Mouse (Mus musculus): ENCODE results near the gene Olfr457. TPM values are rescaled to one million over a fixed set of nuclear protein-coding genes. Genes with fewer than 3 reads are reported as not detected.

Olfr457 gene
- total and polyA plus RNA-seq, 2 experiments from 2014 or later = not detected

- H3K9ac ChIP-seq = no peak overlapping the region
- no peaks in the 10 kb centered on the region for H3K9me3 ChIP-seq (ENCODE audit: low read length)
- no peaks in the 10 kb centered on the region for H3K36me3 ChIP-seq (ENCODE audit: insufficient read depth)
- DNase-seq = no peak
- H3K4me3 ChIP-seq (ENCODE audit: low read depth, low read length) = no peak overlapping the region
- WGBS = 92% methylated on average over 4 of the region's 4 CpGs
- no peaks in the 10 kb centered on the region for H3K4me1 ChIP-seq (ENCODE audit: insufficient read depth)
- no peak for TF ChIP-seq CTCF (IDR thresholded peaks at IDR 0.05; ENCODE audit: low read depth)
- H3K27me3 ChIP-seq (ENCODE audit: insufficient read depth, low read length) = no peaks in the 10 kb centered on the region
- no peak overlapping the region for H3K4me2 ChIP-seq (ENCODE audit: low read depth)
- no peak overlapping the region for H3K27ac ChIP-seq (ENCODE audit: low read depth, low read length)
- ATAC-seq = no peak
These were observed 5.6 kb downstream of the Olfr457 start for GRCm38 (mm10) chr6:42470542-42470941.

GRCm38 (mm10) chr6:42465096-42465495, 11.0 kb downstream of the Olfr457 start, which contains the start of gene Olfr458:
Gene Olfr458 (minus strand): TSS chr6:42465196.
- no peaks in the 10 kb centered on the region for H3K36me3 ChIP-seq (ENCODE audit: insufficient read depth)
- no peaks in the 10 kb centered on the region for H3K9me3 ChIP-seq (ENCODE audit: low read length)
- ATAC-seq = no peak
- WGBS = 78% methylated on average over 1 of the region's 1 CpGs
- no peaks in the 10 kb centered on the region for H3K4me1 ChIP-seq (ENCODE audit: insufficient read depth)
- no peak within 1 kb of the TSS for H3K4me3 ChIP-seq (ENCODE audit: low read depth, low read length)
- DNase-seq = no peak
- no peaks in the 10 kb centered on the region for H3K27me3 ChIP-seq (ENCODE audit: insufficient read depth, low read length)
- no peak for TF ChIP-seq CTCF (IDR thresholded peaks at IDR 0.05; ENCODE audit: low read depth)
- no peak within 1 kb of the TSS for H3K4me2 ChIP-seq (ENCODE audit: low read depth)
- no peak within 1 kb of the TSS for H3K27ac ChIP-seq (ENCODE audit: low read depth, low read length)
- no peak within 1 kb of the TSS for H3K9ac ChIP-seq

DNA sequence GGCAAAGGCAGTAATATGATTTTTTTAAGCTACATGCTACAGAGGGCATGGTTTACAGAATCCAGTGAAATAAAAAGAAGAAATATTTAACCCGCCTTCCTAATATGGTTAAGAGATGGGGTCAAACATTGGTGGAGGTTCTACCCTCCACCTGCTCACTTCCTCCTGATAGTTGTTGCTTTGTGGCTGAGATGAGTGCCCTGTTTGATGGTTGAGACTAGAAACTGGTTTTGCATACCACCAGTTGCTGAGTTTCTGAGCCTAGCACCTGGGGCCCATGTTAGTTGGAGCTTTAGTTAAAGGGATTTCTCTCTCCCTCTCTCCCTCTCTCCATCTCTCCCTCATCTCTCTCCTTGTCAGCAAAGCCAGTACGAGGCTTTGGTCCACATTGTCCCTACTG, 28.8 kb downstream of the Olfr457 start:
- no peak for ATAC-seq
- 82% methylated on average over 2 of the region's 2 CpGs for WGBS

DNA sequence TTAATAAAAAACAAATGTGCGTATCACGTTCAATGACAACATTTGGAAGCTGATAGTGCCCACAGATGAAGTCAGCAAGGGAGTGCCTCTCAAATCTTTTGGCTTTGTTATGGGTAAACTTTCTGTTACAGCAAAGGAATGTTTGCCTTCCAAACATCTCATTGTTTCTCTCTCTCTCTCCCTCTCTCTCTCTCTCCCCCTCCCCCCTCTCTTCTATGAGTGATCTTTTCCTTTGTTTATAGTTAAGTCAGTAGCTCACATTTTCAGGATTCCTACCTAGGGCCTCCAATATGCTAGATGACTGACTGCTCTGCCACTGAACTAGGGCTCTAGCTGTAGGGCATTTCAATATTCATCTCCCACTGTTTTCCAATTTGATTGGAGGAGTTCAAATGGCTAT, 31.6 kb downstream of the Olfr457 start:
- Histone ChIP-seq H3K27ac (ENCODE audit: low read depth, low read length) (no peak overlapping the region), H3K9ac (no peak overlapping the region), H3K9me3 (ENCODE audit: low read length) (no peaks in the 10 kb centered on the region), H3K27me3 (ENCODE audit: insufficient read depth, low read length) (no peaks in the 10 kb centered on the region), H3K36me3 (ENCODE audit: insufficient read depth) (no peaks in the 10 kb centered on the region), H3K4me2 (ENCODE audit: low read depth) (no peak overlapping the region), H3K4me3 (ENCODE audit: low read depth, low read length) (no peak overlapping the region), H3K4me1 (ENCODE audit: insufficient read depth) (no peaks in the 10 kb centered on the region)
- ATAC-seq = no peak
- no peak for DNase-seq
- 87% methylated on average over 2 of the region's 2 CpGs for WGBS
- no peak for TF ChIP-seq CTCF (IDR thresholded peaks at IDR 0.05; ENCODE audit: low read depth)

More for the DNA sequence above, 28.8 kb downstream of the Olfr457 start:
- no peak for TF ChIP-seq CTCF (IDR thresholded peaks at IDR 0.05; ENCODE audit: low read depth)
- DNase-seq = no peak
- Histone ChIP-seq H3K9me3 (ENCODE audit: low read length) (no peaks in the 10 kb centered on the region), H3K4me2 (ENCODE audit: low read depth) (no peak overlapping the region), H3K27ac (ENCODE audit: low read depth, low read length) (no peak overlapping the region), H3K27me3 (ENCODE audit: insufficient read depth, low read length) (no peaks in the 10 kb centered on the region), H3K9ac (no peak overlapping the region), H3K4me3 (ENCODE audit: low read depth, low read length) (no peak overlapping the region), H3K36me3 (ENCODE audit: insufficient read depth) (no peaks in the 10 kb centered on the region), H3K4me1 (ENCODE audit: insufficient read depth) (no peaks in the 10 kb centered on the region)

GRCm38 (mm10) chr6:42441395-42441794, 34.7 kb downstream of the Olfr457 start:
- H3K36me3 ChIP-seq (ENCODE audit: insufficient read depth) = no peaks in the 10 kb centered on the region
- DNase-seq (no peak), ATAC-seq (no peak)
- WGBS = 86% methylated on average over 2 of the region's 2 CpGs
- H3K9me3 ChIP-seq (ENCODE audit: low read length) = no peaks in the 10 kb centered on the region
- H3K27me3 ChIP-seq (ENCODE audit: insufficient read depth, low read length) = no peaks in the 10 kb centered on the region
- no peaks in the 10 kb centered on the region for H3K4me1 ChIP-seq (ENCODE audit: insufficient read depth)
- no peak for TF ChIP-seq CTCF (IDR thresholded peaks at IDR 0.05; ENCODE audit: low read depth)
- H3K27ac ChIP-seq (ENCODE audit: low read depth, low read length) = no peak overlapping the region
- no peak overlapping the region for H3K9ac ChIP-seq
- no peak overlapping the region for H3K4me3 ChIP-seq (ENCODE audit: low read depth, low read length)
- no peak overlapping the region for H3K4me2 ChIP-seq (ENCODE audit: low read depth)

DNA sequence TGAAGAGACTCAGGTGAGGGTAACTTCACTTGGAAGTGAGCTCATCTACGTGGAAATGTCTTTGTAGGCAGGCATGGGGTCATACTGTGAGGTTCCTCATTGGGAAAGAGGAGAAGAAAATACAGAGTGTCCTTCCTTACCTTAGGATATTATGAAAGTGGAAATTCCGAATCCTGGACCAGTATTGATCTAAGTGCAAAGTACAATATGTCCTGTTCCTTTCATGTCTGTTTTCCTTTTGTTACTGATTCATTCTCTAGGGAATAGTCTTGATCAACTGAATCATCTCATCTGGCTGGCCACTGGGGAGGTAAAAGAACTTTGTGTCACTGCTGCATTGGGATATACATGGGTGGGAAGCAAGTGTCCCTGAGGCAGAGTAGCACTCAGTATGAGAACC, 40.6 kb downstream of the Olfr457 start:
- Histone ChIP-seq H3K27me3 (ENCODE audit: insufficient read depth, low read length) (no peaks in the 10 kb centered on the region), H3K4me3 (ENCODE audit: low read depth, low read length) (no peak overlapping the region), H3K9me3 (ENCODE audit: low read length) (no peaks in the 10 kb centered on the region), H3K27ac (ENCODE audit: low read depth, low read length) (no peak overlapping the region), H3K9ac (no peak overlapping the region), H3K4me2 (ENCODE audit: low read depth) (no peak overlapping the region), H3K4me1 (ENCODE audit: insufficient read depth) (no peaks in the 10 kb centered on the region), H3K36me3 (ENCODE audit: insufficient read depth) (no peaks in the 10 kb centered on the region)
- WGBS = 78% methylated on average over 2 of the region's 2 CpGs
- no peak for TF ChIP-seq CTCF (IDR thresholded peaks at IDR 0.05; ENCODE audit: low read depth)
- no peak for DNase-seq
- ATAC-seq = no peak

DNA sequence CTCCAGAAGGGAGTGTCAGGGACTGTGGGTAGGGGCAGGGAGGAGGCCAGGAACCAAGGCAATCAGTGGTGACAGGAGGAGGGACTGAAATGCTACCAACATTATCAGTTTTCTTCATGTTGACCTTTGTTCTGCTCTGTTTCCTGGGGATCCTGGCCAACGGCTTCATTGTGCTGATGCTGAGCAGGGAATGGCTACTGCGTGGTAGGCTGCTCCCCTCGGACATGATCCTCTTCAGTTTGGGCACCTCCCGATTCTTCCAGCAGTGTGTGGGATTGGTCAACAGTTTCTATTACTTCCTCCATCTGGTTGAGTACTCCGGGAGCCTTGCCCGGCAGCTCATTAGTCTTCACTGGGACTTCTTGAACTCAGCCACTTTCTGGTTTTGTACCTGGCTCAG, 41.7 kb downstream of the Olfr457 start, which contains the start of gene Tas2r126:
Tas2r126 (plus strand) TSS at position 90 of the 400 bp plus-strand sequence.
- 88% methylated on average over 6 of the region's 6 CpGs for WGBS
- DNase-seq (no peak), ATAC-seq (no peak)
- H3K9ac ChIP-seq = no peak within 1 kb of the TSS
- no peak within 1 kb of the TSS for H3K4me3 ChIP-seq (ENCODE audit: low read depth, low read length)
- H3K27ac ChIP-seq (ENCODE audit: low read depth, low read length) = no peak within 1 kb of the TSS
- no peak within 1 kb of the TSS for H3K4me2 ChIP-seq (ENCODE audit: low read depth)
- H3K36me3 ChIP-seq (ENCODE audit: insufficient read depth) = no peaks in the 10 kb centered on the region
- no peak for TF ChIP-seq CTCF (IDR thresholded peaks at IDR 0.05; ENCODE audit: low read depth)
- H3K4me1 ChIP-seq (ENCODE audit: insufficient read depth) = no peaks in the 10 kb centered on the region
- no peaks in the 10 kb centered on the region for H3K27me3 ChIP-seq (ENCODE audit: insufficient read depth, low read length)
- no peaks in the 10 kb centered on the region for H3K9me3 ChIP-seq (ENCODE audit: low read length)
